Mouse (Mus musculus): ENCODE measurements around the gene Mast3. TPM values are rescaled to one million over a fixed set of nuclear protein-coding genes. Genes with fewer than 3 reads are reported as not detected.

The Mast3 gene
- polyA plus RNA-seq, 1 experiment from 2014 or later: 15.8 TPM

GRCm38 (mm10) chr8:70797081-70798070 is 7.5 kb downstream of the Mast3 start:
- peak overlapping the region; percentile 58 for H3K4me3 ChIP-seq
- peaks cover 40% of the 10 kb centered on the region for H3K4me1 ChIP-seq
- H3K9ac ChIP-seq: peak overlapping the region; percentile 79
- peak overlapping the region; percentile 59 for H3K27ac ChIP-seq
- H3K36me3 ChIP-seq (ENCODE audit: poor library complexity, severe bottlenecking): no peaks in the 10 kb centered on the region
- H3K27me3 ChIP-seq: peaks cover 48% of the 10 kb centered on the region
- ATAC-seq: peak; percentile 87
- H3K4me2 ChIP-seq: peak overlapping the region; percentile 85
- no peaks in the 10 kb centered on the region for H3K9me3 ChIP-seq (replicated peaks)
- whole genome bisulfite sequencing: under 1% methylated on average over 51 of the region's 57 CpGs

GRCm38 (mm10) chr8:70796403-70797080 is 8.3 kb downstream of the Mast3 start:
- Histone ChIP-seq H3K4me1 (peaks cover 47% of the 10 kb centered on the region), H3K4me3 (peak overlapping the region; percentile 58), H3K27ac (peak overlapping the region; percentile 57; the same call in 1 of the 2 replicates), H3K36me3 (ENCODE audit: poor library complexity, severe bottlenecking) (no peaks in the 10 kb centered on the region), H3K9ac (peak overlapping the region; percentile 79), H3K4me2 (peak overlapping the region; percentile 85), H3K27me3 (peaks cover 41% of the 10 kb centered on the region), H3K9me3 (replicated peaks) (no peaks in the 10 kb centered on the region)
- 2% methylated on average over 53 of the region's 54 CpGs for WGBS
- ATAC-seq: peak; percentile 2; the same call in 1 of the 2 replicates

- Histone ChIP-seq H3K4me3 (no peak overlapping the region), H3K27ac (no peak overlapping the region), H3K4me2 (no peak overlapping the region), H3K9ac (no peak overlapping the region), H3K4me1 (peaks cover 54% of the 10 kb centered on the region), H3K27me3 (peaks cover 36% of the 10 kb centered on the region), H3K36me3 (ENCODE audit: poor library complexity, severe bottlenecking) (no peaks in the 10 kb centered on the region), H3K9me3 (replicated peaks) (no peaks in the 10 kb centered on the region)
- WGBS: 85% methylated on average over 2 of the region's 2 CpGs
- no peak for ATAC-seq
These were observed 9.5 kb downstream of the Mast3 start for GRCm38 (mm10) chr8:70795370-70795769.

- ATAC-seq: no peak
These were observed 10.6 kb downstream of the Mast3 start for GRCm38 (mm10) chr8:70794215-70794614.

GRCm38 (mm10) chr8:70792700-70793099 is 12.2 kb downstream of the Mast3 start:
- Histone ChIP-seq H3K9ac (peak overlapping the region; percentile 81), H3K27me3 (peaks cover 18% of the 10 kb centered on the region; the same call in 1 of the 2 replicates), H3K4me2 (peak overlapping the region; percentile 83), H3K9me3 (replicated peaks) (no peaks in the 10 kb centered on the region), H3K4me1 (peaks cover 47% of the 10 kb centered on the region), H3K4me3 (peak overlapping the region; percentile 57), H3K27ac (peak overlapping the region; percentile 91), H3K36me3 (ENCODE audit: poor library complexity, severe bottlenecking) (peaks cover 20% of the 10 kb centered on the region)
- peak; percentile 46; the same call in 1 of the 2 replicates for ATAC-seq
- WGBS: under 1% methylated on average over 20 of the region's 20 CpGs

More at GRCm38 (mm10) chr8:70794215-70794614, 10.6 kb downstream of the Mast3 start:
- Histone ChIP-seq H3K27ac (no peak overlapping the region), H3K27me3 (peaks cover 25% of the 10 kb centered on the region), H3K4me1 (peaks cover 56% of the 10 kb centered on the region), H3K36me3 (ENCODE audit: poor library complexity, severe bottlenecking) (peaks cover 4% of the 10 kb centered on the region), H3K4me3 (no peak overlapping the region), H3K4me2 (no peak overlapping the region), H3K9ac (no peak overlapping the region), H3K9me3 (replicated peaks) (no peaks in the 10 kb centered on the region)
- WGBS: 92% methylated on average over 2 of the region's 2 CpGs

GRCm38 (mm10) chr8:70791975-70792691 is 12.7 kb downstream of the Mast3 start:
- Histone ChIP-seq H3K27me3 (peaks cover 16% of the 10 kb centered on the region; the same call in 1 of the 2 replicates), H3K4me3 (peak overlapping the region; percentile 57), H3K4me2 (peak overlapping the region; percentile 83), H3K27ac (peak overlapping the region; percentile 91), H3K36me3 (ENCODE audit: poor library complexity, severe bottlenecking) (peaks cover 25% of the 10 kb centered on the region), H3K4me1 (peaks cover 43% of the 10 kb centered on the region), H3K9me3 (replicated peaks) (no peaks in the 10 kb centered on the region), H3K9ac (peak overlapping the region; percentile 81)
- WGBS: 5% methylated on average over 58 of the region's 58 CpGs
- ATAC-seq: peak; percentile 88

- peak overlapping the region; percentile 57 for H3K4me3 ChIP-seq
- ATAC-seq: no peak
- peaks cover 38% of the 10 kb centered on the region for H3K4me1 ChIP-seq
- 82% methylated on average over 7 of the region's 7 CpGs for WGBS
- H3K9me3 ChIP-seq (replicated peaks): no peaks in the 10 kb centered on the region
- H3K4me2 ChIP-seq: peak overlapping the region; percentile 83
- H3K27ac ChIP-seq: no peak overlapping the region
- peak overlapping the region; percentile 81 for H3K9ac ChIP-seq
- H3K27me3 ChIP-seq: peaks cover 16% of the 10 kb centered on the region; the same call in 1 of the 2 replicates
- peaks cover 34% of the 10 kb centered on the region for H3K36me3 ChIP-seq (ENCODE audit: poor library complexity, severe bottlenecking)
These were observed 13.6 kb downstream of the Mast3 start for GRCm38 (mm10) chr8:70791294-70791701.

- peaks cover 16% of the 10 kb centered on the region; the same call in 1 of the 2 replicates for H3K27me3 ChIP-seq
- H3K36me3 ChIP-seq (ENCODE audit: poor library complexity, severe bottlenecking): peaks cover 38% of the 10 kb centered on the region
- H3K9me3 ChIP-seq (replicated peaks): no peaks in the 10 kb centered on the region
- no peak overlapping the region for H3K4me3 ChIP-seq
- H3K4me2 ChIP-seq: peak overlapping the region; percentile 83
- H3K27ac ChIP-seq: no peak overlapping the region
- no peak for ATAC-seq
- WGBS: 66% methylated on average over 8 of the region's 8 CpGs
- H3K9ac ChIP-seq: peak overlapping the region; percentile 81
- peaks cover 33% of the 10 kb centered on the region for H3K4me1 ChIP-seq
These were observed 14.0 kb downstream of the Mast3 start for GRCm38 (mm10) chr8:70790846-70791245.

- ATAC-seq: no peak
- H3K27ac ChIP-seq: no peak overlapping the region
- H3K4me1 ChIP-seq: peaks cover 33% of the 10 kb centered on the region
- H3K9me3 ChIP-seq (replicated peaks): no peaks in the 10 kb centered on the region
- 0 out of 2 replicates have a peak, but pooled peaks cover 8% of the 10 kb centered on the region for H3K27me3 ChIP-seq
- no peak overlapping the region for H3K4me3 ChIP-seq
- 0 out of 2 replicates have a peak overlapping the region, but pooled peaks have one; percentile 2 for H3K9ac ChIP-seq
- no peak overlapping the region for H3K4me2 ChIP-seq
- peaks cover 54% of the 10 kb centered on the region for H3K36me3 ChIP-seq (ENCODE audit: poor library complexity, severe bottlenecking)
- WGBS: 79% methylated on average over 10 of the region's 10 CpGs
These were observed 15.8 kb downstream of the Mast3 start for GRCm38 (mm10) chr8:70789046-70789445.

- 0 out of 2 replicates have a peak, but pooled peaks cover 8% of the 10 kb centered on the region for H3K27me3 ChIP-seq
- no peak overlapping the region for H3K4me3 ChIP-seq
- no peak overlapping the region for H3K9ac ChIP-seq
- peaks cover 28% of the 10 kb centered on the region for H3K4me1 ChIP-seq
- H3K9me3 ChIP-seq (replicated peaks): no peaks in the 10 kb centered on the region
- ATAC-seq: no peak
- no peak overlapping the region for H3K4me2 ChIP-seq
- WGBS: 22% methylated on average over 30 of the region's 30 CpGs
- H3K36me3 ChIP-seq (ENCODE audit: poor library complexity, severe bottlenecking): peaks cover 63% of the 10 kb centered on the region
- no peak overlapping the region for H3K27ac ChIP-seq
These were observed 16.8 kb downstream of the Mast3 start for GRCm38 (mm10) chr8:70787941-70788667.

GRCm38 (mm10) chr8:70787051-70787445 is 17.8 kb downstream of the Mast3 start:
- H3K27me3 ChIP-seq: 0 out of 2 replicates have a peak, but pooled peaks cover 8% of the 10 kb centered on the region

More at GRCm38 (mm10) chr8:70787051-70787445, 17.8 kb downstream of the Mast3 start:
- no peak for ATAC-seq
- peaks cover 19% of the 10 kb centered on the region for H3K4me1 ChIP-seq
- no peak overlapping the region for H3K27ac ChIP-seq
- 88% methylated on average over 3 of the region's 3 CpGs for WGBS
- H3K4me2 ChIP-seq: no peak overlapping the region
- H3K9ac ChIP-seq: no peak overlapping the region
- no peaks in the 10 kb centered on the region for H3K9me3 ChIP-seq (replicated peaks)
- no peak overlapping the region for H3K4me3 ChIP-seq
- H3K36me3 ChIP-seq (ENCODE audit: poor library complexity, severe bottlenecking): peaks cover 70% of the 10 kb centered on the region

All from forebrain, embryonic 13.5 days (tissue).